Comparison of ENCODE assay signal across 20 mouse cellular contexts in the genomic region with DNA sequence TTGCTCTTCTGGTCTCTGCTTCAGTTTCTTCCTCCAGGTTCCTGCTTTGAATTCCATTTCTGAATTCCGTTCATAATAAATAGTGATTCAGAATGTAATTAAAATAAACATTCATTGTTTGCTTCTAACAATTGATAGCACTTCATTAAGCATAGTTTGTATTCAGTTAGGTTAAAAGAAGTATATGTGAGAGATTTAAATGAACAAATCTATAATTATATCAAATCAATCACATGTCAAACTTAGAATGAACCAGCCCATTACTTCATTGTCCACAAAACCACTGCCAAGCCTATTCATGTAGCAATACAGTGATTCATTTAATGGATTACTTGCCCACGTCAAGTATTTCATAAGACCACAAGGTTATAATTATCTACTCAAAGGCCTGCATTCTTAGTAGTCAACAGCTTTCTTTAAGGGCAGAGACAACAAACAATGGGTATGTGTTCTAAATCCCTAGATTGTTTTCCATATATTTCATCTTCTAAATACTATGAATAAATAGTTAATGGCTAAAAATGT. TPM values are rescaled to one million over a fixed set of nuclear protein-coding genes. Genes with fewer than 3 reads are reported as not detected.
DNase-seq lines count a peak whose midpoint lies in the region; ATAC-seq lines count a peak whose summit lies in the region.
"Had no signal": no experiment of that assay in that cellular context is flagged by ENCODE, and none has a peak within 500 bp of the region (broad histone marks: within the 10 kb centered on the region; RNA-seq: fewer than 3 reads in every experiment).

No protein-coding gene starts in this region.

- H3K4me3 ChIP-seq in forebrain, embryonic 14.5 days (ENCODE audit: low read depth, low read length) = no peak overlapping the region
- H3K4me3 ChIP-seq in forebrain, embryonic 15.5 days = no peak overlapping the region
- H3K4me3 ChIP-seq: embryonic facial prominence, embryonic 13.5 days; forebrain, embryonic 10.5 days; heart, embryonic 12.5 days; hindbrain, embryonic 15.5 days had no signal

- no peak for ATAC-seq in forebrain, embryonic 14.5 days
- ATAC-seq in forebrain, embryonic 15.5 days (replicated peaks) = no peak
- ATAC-seq: activated CD4-positive, CD25-positive, alpha-beta regulatory T cell, adult 4 months; forebrain, embryonic 16.5 days; intestine, postnatal 0 days had no signal

- no peaks in the 10 kb centered on the region for H3K27me3 ChIP-seq in forebrain, embryonic 14.5 days (replicated peaks; ENCODE audit: control insufficient read depth, insufficient read depth, low read length)
- H3K27me3 ChIP-seq in forebrain, embryonic 15.5 days = no peaks in the 10 kb centered on the region
- H3K27me3 ChIP-seq: embryonic facial prominence, embryonic 13.5 days; heart, embryonic 12.5 days; hindbrain, embryonic 15.5 days had no signal

- H3K4me1 ChIP-seq in forebrain, embryonic 14.5 days (ENCODE audit: control insufficient read depth, insufficient read depth, low read length) = no peaks in the 10 kb centered on the region
- no peaks in the 10 kb centered on the region for H3K4me1 ChIP-seq in forebrain, embryonic 15.5 days
- H3K4me1 ChIP-seq: embryonic facial prominence, embryonic 13.5 days; forebrain, embryonic 10.5 days; heart, embryonic 12.5 days; hindbrain, embryonic 15.5 days had no signal

- H3K9me3 ChIP-seq in forebrain, embryonic 14.5 days (replicated peaks; ENCODE audit: control insufficient read depth, low read length) = no peaks in the 10 kb centered on the region
- no peaks in the 10 kb centered on the region for H3K9me3 ChIP-seq in forebrain, embryonic 15.5 days
- H3K9me3 ChIP-seq: embryonic facial prominence, embryonic 13.5 days; forebrain, embryonic 10.5 days; heart, embryonic 12.5 days; hindbrain, embryonic 15.5 days had no signal

- WGBS in forebrain, embryonic 14.5 days = 36% methylated on average over 2 of the region's 2 CpGs
- 38% methylated on average over 2 of the region's 2 CpGs for WGBS in forebrain, embryonic 15.5 days

- intact Hi-C loops in left cerebral cortex, postnatal 10 days (cut with DNase I) = no loop called here

- H3K27ac ChIP-seq in forebrain, embryonic 14.5 days (ENCODE audit: low read depth, low read length) = no peak overlapping the region
- H3K27ac ChIP-seq in forebrain, embryonic 15.5 days (replicated peaks) = no peak overlapping the region
- H3K27ac ChIP-seq: embryonic facial prominence, embryonic 13.5 days; forebrain, embryonic 10.5 days; hindbrain, embryonic 15.5 days had no signal

- peak; percentile 5 for DNase-seq in forebrain, embryonic 14.5 days (ENCODE audit: low spot score)
- DNase-seq in adipocyte (ENCODE audit: low spot score) = peak; percentile 6
- DNase-seq in gonadal fat pad, adult 2 months (ENCODE audit: low read depth) = peak; percentile 56
- DNase-seq in thymus, postnatal 25 days = no peak
- DNase-seq in thymus, postnatal 0 days (ENCODE audit: low spot score) = no peak
- no peak for DNase-seq in urinary bladder, adult 18-20 months (ENCODE audit: low spot score in 2 of 2)
- no peak for DNase-seq in left cerebral cortex, postnatal 10 days (ENCODE audit: extremely low spot score in 1 of 2, low spot score in 2 of 2)
- DNase-seq: adrenal gland, adult 2 months; adrenal gland, postnatal 25 days; cerebellum, adult 8-10 months; cerebellum, postnatal 25 days; gastrocnemius, postnatal 14 days had no signal

- H3K9ac ChIP-seq in forebrain, embryonic 14.5 days (ENCODE audit: low read length) = no peak overlapping the region
- H3K9ac ChIP-seq in forebrain, embryonic 15.5 days (replicated peaks) = no peak overlapping the region
- H3K9ac ChIP-seq: embryonic facial prominence, embryonic 13.5 days; heart, embryonic 12.5 days; hindbrain, embryonic 15.5 days had no signal

- no peak overlapping the region for H3K4me2 ChIP-seq in forebrain, embryonic 14.5 days (ENCODE audit: low read length)
- no peak overlapping the region for H3K4me2 ChIP-seq in forebrain, embryonic 15.5 days (replicated peaks)
- H3K4me2 ChIP-seq: embryonic facial prominence, embryonic 13.5 days; heart, embryonic 12.5 days; hindbrain, embryonic 15.5 days had no signal

- no peaks in the 10 kb centered on the region for H3K36me3 ChIP-seq in forebrain, embryonic 14.5 days (ENCODE audit: control insufficient read depth, insufficient read depth, low read length)
- H3K36me3 ChIP-seq in forebrain, embryonic 15.5 days = no peaks in the 10 kb centered on the region
- H3K36me3 ChIP-seq: embryonic facial prominence, embryonic 13.5 days; forebrain, embryonic 10.5 days; heart, embryonic 12.5 days; hindbrain, embryonic 15.5 days had no signal

RNA-seq across cellular contexts. Expression of gene Casp1, which starts 34.3 kb away (rescaled TPM):
- 1.1 and 1.3 TPM in 2 replicates for polyA plus RNA-seq in forebrain, embryonic 14.5 days (2014; fragmentation: Nextera tagmentation; extraction: Ambion mirVana)
- polyA plus RNA-seq in forebrain, embryonic 15.5 days (2015; fragmentation: Nextera tagmentation; extraction: Ambion mirVana) = 0.59 and 0.60 TPM in 2 replicates
- polyA plus RNA-seq in gonadal fat pad, adult 2 months (2012; rRNA removed) = 0.80 and 0.86 TPM in 2 replicates
- 6.3 and 7.3 TPM in 2 replicates for polyA plus RNA-seq in thymus, postnatal 0 days (2015; fragmentation: Nextera tagmentation; extraction: Ambion mirVana)
- 1 to 10 TPM; 1.5 to 2.1 TPM for total RNA-seq in left cerebral cortex, postnatal 10 days (2021)
- polyA plus RNA-seq: adrenal gland, adult 2 months had no signal

RNA-seq across cellular contexts. Expression of gene Casp4, which starts 44.6 kb away (rescaled TPM):
- polyA plus RNA-seq in forebrain, embryonic 14.5 days (2014; fragmentation: Nextera tagmentation; extraction: Ambion mirVana) = 0.25 and 0.38 TPM in 2 replicates
- 0.15 and 0.41 TPM in 2 replicates for polyA plus RNA-seq in forebrain, embryonic 15.5 days (2015; fragmentation: Nextera tagmentation; extraction: Ambion mirVana)
- polyA plus RNA-seq in gonadal fat pad, adult 2 months (2012; rRNA removed) = 2.4 and 4.2 TPM in 2 replicates
- polyA plus RNA-seq in thymus, postnatal 0 days (2015; fragmentation: Nextera tagmentation; extraction: Ambion mirVana) = 7.7 and 7.9 TPM in 2 replicates
- under 1 TPM; 0.49 to 0.79 TPM for total RNA-seq in left cerebral cortex, postnatal 10 days (2021)
- polyA plus RNA-seq: forebrain, embryonic 10.5 days had no signal

Comparison
In these comparisons a context has a peak if more than half of its experiments do, and no peak if none do; other contexts are left out.
1. DNase-seq: peak in forebrain, embryonic 14.5 days (single experiment), adipocyte (single experiment) and gonadal fat pad, adult 2 months (single experiment); none in thymus, postnatal 25 days (single experiment), thymus, postnatal 0 days (single experiment), urinary bladder, adult 18-20 months (0 of 2) and left cerebral cortex, postnatal 10 days (0 of 2).